Mouse (Mus musculus): Measurements from ENCODE around the gene Tbc1d24.

Gene Tbc1d24

DNA sequence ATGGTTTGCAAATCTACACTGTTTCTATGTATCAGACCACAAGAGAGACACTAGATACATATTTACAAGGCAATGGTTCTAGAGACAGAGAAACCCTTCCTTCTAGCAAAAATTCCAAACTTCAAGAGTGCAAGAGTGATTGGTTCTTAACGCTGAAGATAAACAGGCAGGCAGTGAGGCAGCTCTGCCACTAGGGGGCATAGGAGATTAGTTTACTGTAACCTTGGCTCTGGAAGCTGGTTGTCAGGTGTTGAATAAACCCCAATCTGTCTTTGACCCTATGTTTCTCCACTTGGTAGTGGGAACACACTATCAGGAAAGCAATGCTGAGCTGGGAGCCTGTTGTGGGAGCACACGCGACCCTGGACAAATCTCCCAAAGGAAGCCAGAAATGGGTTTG, 31.9 kb downstream of the Tbc1d24 start:
- DNase-seq (ENCODE audit: low spot score): peak; percentile 78

DNA sequence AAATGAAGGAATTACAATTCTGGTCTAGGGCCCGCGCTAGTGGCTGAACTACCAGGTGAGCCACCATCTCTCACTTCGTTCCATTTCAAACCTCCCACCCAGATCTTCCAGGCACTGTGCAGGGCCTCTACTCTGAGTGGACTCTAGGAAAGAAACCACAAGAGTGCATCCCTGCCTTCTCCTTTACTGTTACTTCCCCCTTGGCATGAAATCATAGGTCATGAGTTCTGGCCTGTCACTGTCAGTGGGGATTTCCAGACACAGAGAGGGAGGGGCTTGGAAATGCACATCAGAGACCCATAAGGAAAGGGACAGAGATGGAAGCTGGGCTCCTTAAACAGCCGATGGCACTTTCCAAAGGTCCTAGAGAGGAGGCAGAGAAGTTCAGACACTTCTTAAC, 33.6 kb downstream of the Tbc1d24 start:
- DNase-seq (ENCODE audit: low spot score): no peak

DNA sequence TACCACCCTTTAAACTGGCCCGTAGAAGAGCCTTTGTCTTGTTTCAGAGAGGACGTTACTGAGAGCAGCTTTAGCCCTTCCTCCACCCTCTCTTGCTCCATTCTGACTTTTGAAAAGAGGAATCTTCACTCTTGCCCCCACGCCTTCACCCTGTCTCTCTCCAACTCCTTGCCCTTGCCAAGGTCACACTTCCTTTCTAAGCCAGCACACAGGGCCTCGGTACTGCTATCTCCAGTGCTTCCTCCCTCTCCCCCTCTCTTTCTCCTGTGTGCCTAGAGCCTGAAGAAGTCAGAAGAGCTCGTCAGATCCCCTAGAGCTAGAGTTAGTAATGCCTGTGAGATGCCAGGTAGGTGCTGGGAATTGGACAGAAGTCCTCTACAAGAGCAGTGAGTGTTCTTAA, 34.6 kb downstream of the Tbc1d24 start:
- DNase-seq (ENCODE audit: low spot score): no peak

DNA sequence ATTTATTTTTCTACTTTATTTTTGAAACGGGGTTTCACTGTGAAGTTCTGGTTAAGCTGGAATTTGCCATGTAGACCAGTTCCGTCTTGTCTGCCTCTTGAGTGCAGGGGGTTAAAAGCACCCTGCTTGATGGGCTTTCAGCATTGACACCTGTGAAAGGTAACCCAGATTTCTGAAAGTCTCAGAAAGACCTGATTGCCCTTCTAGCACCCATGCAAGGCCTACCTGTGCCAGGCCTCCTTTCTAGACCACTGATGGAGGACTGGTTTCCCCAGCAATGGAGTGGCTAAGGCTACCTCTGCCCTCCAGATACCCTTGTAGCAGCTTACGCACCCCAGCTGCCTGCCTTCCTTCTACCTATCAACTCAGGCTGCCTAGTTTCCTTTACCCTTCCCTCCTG, 35.2 kb downstream of the Tbc1d24 start:
- no peak for DNase-seq (ENCODE audit: low spot score)

GRCm38 (mm10) chr17:24169317-24170065, 35.9 kb downstream of the Tbc1d24 start, which contains the start of gene Atp6v0c:
TSS of gene Atp6v0c (minus strand) at chr17:24169702.
- DNase-seq (ENCODE audit: low spot score): peak; percentile 95

DNA sequence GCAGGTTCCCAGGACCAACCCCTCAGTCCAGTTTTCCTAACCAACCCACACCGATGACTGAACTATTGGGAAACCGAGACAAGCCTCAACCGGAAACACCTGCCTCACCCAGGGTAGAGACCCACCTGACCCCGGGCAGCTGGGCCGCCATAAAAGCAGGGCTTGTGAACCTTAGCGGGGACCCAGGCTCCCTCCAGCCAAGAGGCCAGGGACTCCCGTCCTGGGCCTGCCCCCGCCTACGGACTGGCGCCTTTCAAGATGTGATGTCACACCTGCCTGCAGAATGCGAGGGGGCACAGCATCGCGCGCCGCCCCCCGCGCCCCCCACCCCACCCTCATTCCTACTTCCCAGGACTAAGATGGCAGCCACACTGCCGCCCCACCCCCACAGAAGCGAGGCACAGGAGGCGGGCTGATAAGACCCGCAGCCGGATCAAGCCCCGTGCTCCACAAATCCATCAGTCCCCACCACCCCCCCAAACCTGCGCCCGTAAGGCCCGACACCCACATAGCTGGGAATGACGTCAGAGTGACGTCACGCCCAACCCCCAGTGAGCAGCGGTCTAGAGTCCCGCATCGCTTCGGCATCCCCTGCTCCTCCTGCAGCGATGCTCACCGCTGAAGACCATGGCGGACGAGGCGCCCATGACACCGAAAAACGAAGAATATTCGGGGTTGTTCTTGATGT, 36.6 kb downstream of the Tbc1d24 start:
- DNase-seq (ENCODE audit: low spot score): peak; percentile 43

DNA sequence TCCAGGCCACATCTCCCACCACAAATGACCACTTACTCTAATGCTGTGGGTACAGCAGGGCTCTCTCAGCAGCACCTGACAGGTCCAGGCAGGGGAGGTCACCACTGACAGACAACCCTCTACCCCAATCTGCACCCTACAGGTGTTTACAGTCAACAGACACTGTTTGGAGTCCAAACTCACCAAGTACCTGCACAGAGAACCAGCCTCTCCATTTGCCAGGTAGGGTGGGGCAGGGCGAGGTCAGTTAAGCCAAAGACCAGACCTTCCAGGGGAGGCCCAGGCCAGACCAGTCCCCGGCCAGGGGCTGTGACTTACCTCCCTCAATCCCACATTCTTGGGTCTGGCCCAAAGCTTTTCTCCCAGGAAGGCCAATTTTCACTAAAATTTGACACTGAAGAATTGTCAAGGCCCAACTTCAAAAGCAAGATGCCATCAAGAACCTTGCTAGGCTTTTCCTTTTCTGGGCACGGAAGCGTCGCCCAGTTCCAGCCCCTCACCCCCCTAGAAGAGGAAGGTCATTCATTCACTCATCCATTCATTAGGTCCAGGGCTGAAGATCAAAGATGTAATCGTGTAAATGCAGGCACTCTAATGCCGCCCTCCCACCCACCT, 37.4 kb downstream of the Tbc1d24 start:
- DNase-seq (ENCODE audit: low spot score): no peak

DNA sequence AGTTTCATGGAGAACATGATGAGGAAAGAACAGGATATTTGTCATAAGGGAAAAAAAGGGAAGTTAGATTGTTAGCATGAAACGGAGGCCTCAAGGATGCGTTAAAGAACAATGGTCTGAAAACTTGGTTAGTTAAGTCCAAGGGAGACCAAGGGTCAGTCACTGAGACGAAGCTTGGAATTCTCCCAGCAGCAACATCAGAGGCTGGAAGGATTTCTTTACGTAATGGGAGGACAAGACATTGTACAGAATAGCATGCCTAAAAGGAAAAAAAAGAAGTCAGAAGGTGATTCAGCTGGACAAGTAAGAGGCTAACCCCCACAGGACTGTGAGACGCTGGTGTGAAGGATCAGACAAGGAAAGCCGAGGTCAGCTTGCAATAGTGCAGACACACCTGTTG, 38.2 kb downstream of the Tbc1d24 start:
- no peak for DNase-seq (ENCODE audit: low spot score)

DNA sequence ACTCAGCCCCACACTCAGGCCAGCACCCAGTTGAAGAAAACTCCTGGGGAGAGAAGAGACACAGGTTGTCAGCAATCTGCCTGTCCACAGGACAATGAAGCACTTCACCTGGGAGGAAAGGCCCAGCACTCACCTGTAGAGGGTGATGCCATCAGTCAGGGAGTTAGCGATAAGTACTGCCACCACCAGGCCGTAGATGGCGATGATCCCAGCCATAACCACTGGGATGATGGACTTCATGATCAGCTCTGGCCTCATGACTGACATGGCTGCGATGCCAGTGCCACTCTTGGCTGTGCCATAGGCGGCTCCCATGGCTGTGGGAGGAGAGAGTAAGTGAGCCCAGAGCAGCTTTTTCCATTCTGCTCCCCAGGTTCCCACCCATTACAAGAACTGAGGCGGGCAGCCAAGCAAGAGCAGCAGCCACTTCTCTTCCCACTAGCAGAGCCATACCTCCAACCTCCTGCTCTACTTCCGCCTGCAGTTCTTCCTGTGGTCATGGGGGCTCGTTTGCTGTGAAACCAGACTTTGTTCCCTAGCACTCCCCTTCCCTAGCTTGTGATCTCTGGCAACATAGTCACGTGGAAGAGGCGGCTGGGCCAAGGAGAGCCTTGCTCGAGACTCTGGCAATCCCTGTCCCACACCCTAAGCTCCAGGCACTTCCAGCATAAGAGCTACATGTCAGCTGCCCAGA, 40.6 kb downstream of the Tbc1d24 start:
- DNase-seq (ENCODE audit: low spot score): peak; percentile 39

- peak; percentile 95 for DNase-seq (ENCODE audit: low spot score)
Measured at GRCm38 (mm10) chr17:24163176-24163962, 42.0 kb downstream of the Tbc1d24 start, which contains the start of gene Amdhd2. TSS of gene Amdhd2 (minus strand) at chr17:24163766.

DNA sequence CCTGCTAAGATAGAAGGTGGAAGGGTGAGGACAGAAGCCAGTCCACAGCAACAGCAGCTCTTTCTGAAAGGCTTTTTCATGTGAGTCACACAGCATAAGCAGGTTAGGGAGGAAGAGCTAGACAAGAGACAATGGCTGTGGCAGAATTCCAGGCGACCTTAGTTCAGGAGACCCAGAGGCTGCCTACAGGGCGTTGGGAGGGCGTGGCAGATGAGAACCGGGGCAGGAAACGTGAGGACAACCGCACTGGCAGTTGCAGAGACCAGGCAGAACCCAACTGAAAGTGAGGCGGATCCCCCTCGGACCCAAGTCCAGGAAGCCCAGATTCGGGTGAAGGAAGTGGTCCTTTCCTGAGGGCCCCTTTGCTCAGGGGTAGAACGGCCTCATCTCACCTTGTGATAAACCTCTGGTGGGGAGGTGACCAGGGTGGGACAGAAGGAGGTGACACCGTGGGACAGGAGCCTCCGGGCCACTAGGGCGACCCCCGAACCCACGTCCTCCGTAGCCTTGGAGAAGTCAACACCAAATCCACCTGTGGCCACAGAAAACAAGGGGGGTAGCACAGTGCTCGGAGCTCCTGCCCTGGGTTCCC, 42.7 kb downstream of the Tbc1d24 start:
- DNase-seq (ENCODE audit: low spot score): no peak

GRCm38 (mm10) chr17:24161466-24161865, 43.9 kb downstream of the Tbc1d24 start:
- DNase-seq (ENCODE audit: low spot score): no peak

GRCm38 (mm10) chr17:24157526-24157925, 47.8 kb downstream of the Tbc1d24 start:
- DNase-seq (ENCODE audit: low spot score): no peak

DNA sequence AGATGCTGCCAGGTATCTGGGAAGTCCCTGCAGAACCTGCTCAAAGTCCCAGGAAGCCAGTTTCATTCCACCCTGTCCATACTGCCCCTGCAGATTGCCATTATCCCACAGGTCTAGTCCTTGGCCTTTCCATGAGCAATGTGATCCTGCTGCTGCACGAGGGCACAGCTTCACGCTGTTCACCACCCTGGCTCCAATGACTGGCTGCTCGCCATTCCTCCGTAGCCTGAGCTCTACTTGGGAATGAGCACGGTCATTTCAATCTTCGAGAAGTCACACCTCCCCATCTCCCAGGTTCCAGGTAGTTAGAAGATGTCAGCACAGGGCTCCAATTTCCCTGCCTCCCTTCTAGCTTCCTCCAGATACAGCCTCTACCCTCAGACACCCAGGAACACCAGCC, 48.2 kb downstream of the Tbc1d24 start:
- no peak for DNase-seq (ENCODE audit: low spot score)

- DNase-seq (ENCODE audit: low spot score): no peak
Measured at GRCm38 (mm10) chr17:24156394-24156793, 49.0 kb downstream of the Tbc1d24 start.

DNA sequence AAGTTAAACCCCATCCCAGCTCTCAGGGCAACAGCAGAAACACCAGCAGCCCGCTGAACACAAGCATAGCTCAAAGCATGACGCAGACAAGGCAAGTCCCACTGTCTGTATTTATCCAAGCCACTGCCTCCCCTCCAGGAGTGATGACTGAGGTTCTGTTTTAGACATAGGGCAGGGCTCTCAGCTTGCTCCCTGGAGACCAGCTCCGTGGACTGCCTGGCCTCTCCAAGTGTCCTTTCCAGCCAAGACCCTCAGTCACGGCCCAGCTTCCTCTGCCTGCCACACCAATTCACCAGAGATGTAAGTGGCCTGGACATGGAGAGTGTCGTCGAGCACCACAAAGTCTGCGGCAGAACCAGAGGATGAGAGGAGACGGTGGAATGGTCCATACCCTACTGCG, 49.6 kb downstream of the Tbc1d24 start:
- DNase-seq (ENCODE audit: low spot score): no peak

GRCm38 (mm10) chr17:24154463-24154862, 50.9 kb downstream of the Tbc1d24 start:
- DNase-seq (ENCODE audit: low spot score): peak; percentile 53

DNA sequence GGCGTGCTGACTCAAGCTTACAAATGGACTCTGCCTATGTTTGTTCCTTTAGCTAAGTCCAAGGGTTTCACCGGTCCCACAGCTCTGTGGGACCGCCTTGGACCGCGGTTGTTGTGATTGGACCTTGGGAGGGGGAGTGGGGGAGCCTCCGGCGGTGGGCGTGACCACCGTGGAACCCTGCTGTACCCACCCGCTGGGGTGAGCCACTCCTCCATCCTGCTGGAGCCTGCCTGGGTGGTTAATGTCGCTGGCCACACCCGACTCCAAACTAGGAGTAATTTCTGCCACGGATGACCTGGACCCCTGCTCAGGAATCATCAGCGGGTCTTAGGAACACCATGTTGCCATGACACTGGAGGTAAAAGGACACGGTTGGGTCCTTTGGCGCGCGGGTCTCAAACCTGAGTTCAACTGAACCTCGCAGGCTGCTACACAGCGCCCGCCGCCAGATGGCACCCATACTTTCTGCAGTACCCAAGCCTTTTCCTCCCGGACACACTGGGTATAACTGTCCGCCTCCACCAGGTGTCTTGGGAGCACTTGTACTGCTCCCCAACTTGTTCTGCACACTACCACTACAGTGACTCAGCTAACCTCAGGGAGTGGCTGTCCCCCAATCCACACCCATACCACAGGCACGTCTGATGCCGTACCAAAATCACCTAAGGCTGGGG, 53.3 kb downstream of the Tbc1d24 start:
- DNase-seq (ENCODE audit: low spot score): peak; percentile 84

DNA sequence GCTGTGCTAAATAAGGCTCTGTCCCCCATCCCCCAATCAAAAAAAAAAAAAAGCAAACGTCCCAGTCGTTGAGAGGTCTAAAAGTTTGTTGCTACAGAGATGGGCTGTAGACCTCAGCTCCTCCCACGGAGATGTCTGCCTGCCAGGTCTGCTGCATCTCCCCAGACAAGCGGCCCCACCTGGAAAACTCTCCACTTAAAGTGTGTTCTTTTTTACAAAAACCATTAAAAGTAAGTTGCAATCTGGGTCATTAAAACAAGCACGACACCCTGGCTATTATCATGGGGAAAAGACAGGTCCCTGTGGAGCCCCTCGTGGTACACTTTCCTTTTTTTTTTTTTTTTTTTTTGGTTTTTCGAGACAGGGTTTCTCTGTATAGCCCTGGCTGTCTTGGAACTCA, 54.0 kb downstream of the Tbc1d24 start:
- no peak for DNase-seq (ENCODE audit: low spot score)

- DNase-seq (ENCODE audit: low spot score): no peak
Measured at GRCm38 (mm10) chr17:24150824-24151223, 54.5 kb downstream of the Tbc1d24 start, which contains the start of gene Pdpk1. TSS of gene Pdpk1 (minus strand) at chr17:24150924.

GRCm38 (mm10) chr17:24149421-24149820, 55.9 kb downstream of the Tbc1d24 start:
- no peak for DNase-seq (ENCODE audit: low spot score)
